In the genomic region with DNA sequence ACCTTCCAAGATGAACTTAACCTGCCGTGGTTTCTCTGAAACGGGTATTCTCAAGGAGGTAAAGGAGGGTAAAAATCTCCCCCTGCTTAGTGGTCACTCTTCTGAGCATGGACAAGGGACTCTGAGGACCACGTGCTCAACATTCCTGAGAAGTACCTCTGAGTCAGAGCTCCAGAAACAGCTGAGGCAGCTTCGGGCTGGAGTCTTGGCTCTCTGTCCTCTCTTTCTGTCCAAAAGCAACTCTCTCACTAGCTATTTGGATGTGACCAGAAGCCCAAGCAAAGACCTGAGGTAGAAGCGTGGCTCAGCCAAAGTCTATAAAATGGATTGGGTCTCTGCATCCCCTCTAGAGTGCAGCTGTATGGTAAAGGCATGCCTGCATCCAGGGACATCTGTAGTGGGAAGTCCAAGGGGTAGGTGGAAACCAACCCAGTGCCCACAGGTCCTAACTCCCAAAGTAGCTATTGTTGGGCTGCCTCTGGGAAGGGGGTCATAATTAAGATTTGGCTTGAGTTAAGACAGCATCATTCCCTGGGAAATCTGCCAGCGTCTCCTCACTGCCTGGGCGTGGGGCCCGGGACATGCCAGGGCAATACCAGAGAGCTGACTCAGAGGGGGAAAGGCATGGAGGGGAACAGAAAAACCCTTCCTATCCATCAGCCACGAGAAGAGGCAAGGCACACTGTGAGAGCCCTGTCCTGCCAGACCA, we compare ENCODE assay signal across 8 mouse cellular contexts. TPM values are rescaled to one million over a fixed set of nuclear protein-coding genes. Genes with fewer than 3 reads are reported as not detected.
DNase-seq lines count a peak whose midpoint lies in the region; TF ChIP-seq lines count a peak whose summit lies in the region.

No protein-coding gene starts in this region.

- H3K4me3 ChIP-seq in CH12.LX (replicated peaks in 1 of 3; ENCODE audit: low read depth in 2 of 3, low read length in 2 of 3, poor library complexity in 1 of 3), result no peak overlapping the region
- peak overlapping the region; percentile 20 for H3K4me3 ChIP-seq in gastrocnemius, adult 2 months
- H3K4me3 ChIP-seq in kidney, adult 2 months (ENCODE audit: insufficient read depth, low read depth, low read length), result no peak overlapping the region
- no peak overlapping the region for H3K4me3 ChIP-seq in small intestine, adult 2 months (ENCODE audit: low read depth, low read length)

- no peak for TF ChIP-seq RAD21 in CH12.LX (IDR thresholded peaks at IDR 0.05; ENCODE audit: low read depth, low read length)

- H3K27me3 ChIP-seq in CH12.LX (replicated peaks), result no peaks in the 10 kb centered on the region
- H3K27me3 ChIP-seq in kidney, adult 2 months (replicated peaks; ENCODE audit: control insufficient read depth, insufficient read depth, low read length), result no peaks in the 10 kb centered on the region
- H3K27me3 ChIP-seq in small intestine, adult 2 months (ENCODE audit: control insufficient read depth, insufficient read depth, low read length), result no peaks in the 10 kb centered on the region

- H3K27ac ChIP-seq in CH12.LX (ENCODE audit: insufficient read depth, low read depth), result no peak overlapping the region
- H3K27ac ChIP-seq in gastrocnemius, adult 2 months, result peak overlapping the region; percentile 92
- H3K27ac ChIP-seq in kidney, adult 2 months (ENCODE audit: insufficient read depth, low read depth, low read length), result peak overlapping the region; percentile 88
- H3K27ac ChIP-seq in small intestine, adult 2 months (ENCODE audit: insufficient read depth, low read depth, low read length), result peak overlapping the region; percentile 77

- H3K9me3 ChIP-seq in CH12.LX (replicated peaks; ENCODE audit: low read length), result no peaks in the 10 kb centered on the region

- intact Hi-C loops in gastrocnemius, adult 2 months (cut with DNase I), result loop anchor here (5.0 kb wide), 2 partner anchors 187 to 302 kb away; no protein-coding TSS in a partner anchor

- dilution Hi-C loops in CH12.LX (cut with MboI; ENCODE audit: extremely low pct_ligation_motif_present, extremely low pct_unique_long_range_greater_than_20kb, low sequenced_read_pairs), result no loop called here

- TF ChIP-seq POLR2A in CH12.LX (IDR thresholded peaks at IDR 0.05; ENCODE audit: low read depth, low read length), result no peak
- no peak for TF ChIP-seq POLR2A in kidney, adult 2 months (IDR thresholded peaks at IDR 0.05; ENCODE audit: low read depth, low read length)
- TF ChIP-seq POLR2A in small intestine, adult 2 months (IDR thresholded peaks at IDR 0.05; ENCODE audit: low read depth, low read length), result no peak

- peaks cover 8 to 46% of the 10 kb centered on the region in 2 experiments for H3K4me1 ChIP-seq in CH12.LX (ENCODE audit: control insufficient read depth in 1 of 2, insufficient read depth in 2 of 2)
- peaks cover 16% of the 10 kb centered on the region for H3K4me1 ChIP-seq in kidney, adult 2 months (ENCODE audit: control insufficient read depth, insufficient read depth, low read length)
- peaks cover 23% of the 10 kb centered on the region for H3K4me1 ChIP-seq in small intestine, adult 2 months (ENCODE audit: control insufficient read depth, insufficient read depth, insufficient read length, low read length)

- H3K4me2 ChIP-seq in CH12.LX (ENCODE audit: insufficient read depth, low read depth, poor library complexity, severe bottlenecking), result no peak overlapping the region

- no peak for DNase-seq in CH12.LX (ENCODE audit: extremely low read depth)
- DNase-seq in adrenal gland, adult 2 months, result peak; percentile 95
- DNase-seq in gastrocnemius, adult 2 months, result peak; percentile 92
- peak; percentile 91 for DNase-seq in kidney, adult 2 months
- peak; percentile 87 to 92 for DNase-seq in lung, adult 18-20 months
- no peak for DNase-seq in spleen, adult 18-20 months
- DNase-seq in embryo, embryonic 10 days (ENCODE audit: low spot score), result no peak

- 14% methylated on average over 9 of the region's 9 CpGs for WGBS in kidney, adult 2 months
- 24% methylated on average over 9 of the region's 9 CpGs for WGBS in small intestine, adult 2 months

- no peak for TF ChIP-seq CTCF in CH12.LX (conservative IDR thresholded peaks at IDR 0.05 in 1 of 2, IDR thresholded peaks at IDR 0.05 in 1 of 2; ENCODE audit: low read depth in 2 of 2, low read length in 2 of 2)
- TF ChIP-seq CTCF in gastrocnemius, adult 2 months (IDR thresholded peaks at IDR 0.05), result no peak
- no peak for TF ChIP-seq CTCF in kidney, adult 2 months (conservative IDR thresholded peaks at IDR 0.05; ENCODE audit: insufficient read depth, insufficient read length, low read depth, low read length)
- TF ChIP-seq CTCF in small intestine, adult 2 months (IDR thresholded peaks at IDR 0.05; ENCODE audit: extremely low read depth, insufficient read length, insufficient replicate concordance, low read depth, low read length), result no peak

- 0 out of 2 replicates have a peak, but pooled peaks have one; percentile 17 for TF ChIP-seq EP300 in CH12.LX (IDR thresholded peaks at IDR 0.05; ENCODE audit: low read length)

- in situ Hi-C loops in CH12.LX (cut with MboI; ENCODE audit: low pct_ligation_motif_present, low pct_unique_long_range_greater_than_20kb, low sequenced_read_pairs), result no loop called here

- no peak overlapping the region for H3K9ac ChIP-seq in CH12.LX (ENCODE audit: insufficient read depth, low read depth)

- H3K79me2 ChIP-seq in CH12.LX (replicated peaks; ENCODE audit: control insufficient read depth, extremely low read depth, insufficient read depth, poor library complexity, severe bottlenecking), result no peaks in the 10 kb centered on the region

- no peaks in the 10 kb centered on the region for H3K36me3 ChIP-seq in CH12.LX (replicated peaks in 1 of 2; ENCODE audit: control insufficient read depth in 1 of 2, insufficient read depth in 1 of 2, low read length in 1 of 2)
- no peaks in the 10 kb centered on the region for H3K36me3 ChIP-seq in kidney, adult 2 months (ENCODE audit: control insufficient read depth, insufficient read depth, low read length)
- no peaks in the 10 kb centered on the region for H3K36me3 ChIP-seq in small intestine, adult 2 months (ENCODE audit: control insufficient read depth, insufficient read depth, low read length)

TF ChIP-seq in CH12.LX, 34 proteins besides CTCF, POLR2A, EP300 and RAD21:
- no peak for TF ChIP-seq POLR2AphosphoS2 (IDR thresholded peaks at IDR 0.05; ENCODE audit: low read depth, low read length)
- TF ChIP-seq TCF12 (IDR thresholded peaks at IDR 0.05; ENCODE audit: low read depth, low read length), result no peak
- TF ChIP-seq JUN (IDR thresholded peaks at IDR 0.05; ENCODE audit: insufficient read depth, low read depth, low read length), result no peak
- no peak for TF ChIP-seq NELFE (IDR thresholded peaks at IDR 0.05; ENCODE audit: low read depth, low read length)
- TF ChIP-seq JUND (conservative IDR thresholded peaks at IDR 0.05; ENCODE audit: low read depth, low read length), result no peak
- TF ChIP-seq MAX (IDR thresholded peaks at IDR 0.05; ENCODE audit: low read length), result no peak
- TF ChIP-seq CHD2 (IDR thresholded peaks at IDR 0.05; ENCODE audit: low read length), result no peak
- no peak for TF ChIP-seq SIN3A (IDR thresholded peaks at IDR 0.05; ENCODE audit: low read length)
- no peak for TF ChIP-seq GABPA (IDR thresholded peaks at IDR 0.05; ENCODE audit: insufficient replicate concordance, low read depth, low read length)
- no peak for TF ChIP-seq TBP (conservative IDR thresholded peaks at IDR 0.05; ENCODE audit: low read depth, low read length)
- no peak for TF ChIP-seq E2F4 (IDR thresholded peaks at IDR 0.05; ENCODE audit: insufficient replicate concordance, low read depth, low read length)
- TF ChIP-seq MAFK (IDR thresholded peaks at IDR 0.05; ENCODE audit: insufficient replicate concordance, low read length), result no peak
- TF ChIP-seq ZNF384 (IDR thresholded peaks at IDR 0.05; ENCODE audit: low read depth, low read length), result no peak
- TF ChIP-seq ZC3H11A (IDR thresholded peaks at IDR 0.05; ENCODE audit: low read depth, low read length), result no peak
- no peak for TF ChIP-seq RCOR1 (conservative IDR thresholded peaks at IDR 0.05; ENCODE audit: low read depth, low read length)
- no peak for TF ChIP-seq IRF4 (IDR thresholded peaks at IDR 0.05; ENCODE audit: low read depth, low read length)
- no peak for TF ChIP-seq MYC (IDR thresholded peaks at IDR 0.05; ENCODE audit: low read depth, low read length)
TF ChIP-seq in CH12.LX: peak in this region for 0.

RNA-seq across cellular contexts. Expression of a gene that starts 11.2 kb away (rescaled TPM):
- total RNA-seq in CH12.LX (2012; rRNA removed) (18.5 and 19.8 TPM in 2 replicates), CH12.LX (2014; rRNA removed) (15.7 and 17.1 TPM in 2 replicates)
- polyA plus RNA-seq in CH12.LX (2012; ENCODE audit: insufficient read length, low read depth), result 33.1 and 34.7 TPM in 2 replicates
- 10 to 100 TPM; 51.4 to 67.7 TPM for total RNA-seq in adrenal gland, adult 2 months (2021)
- polyA plus RNA-seq in adrenal gland, adult 2 months (2012; rRNA removed), result 41.7 and 42.8 TPM in 2 replicates
- total RNA-seq in gastrocnemius, adult 2 months (2021), result 100 to 1,000 TPM; 162 to 163 TPM
- polyA plus RNA-seq in kidney, adult 2 months (2012; rRNA removed), result 15.4 and 16.0 TPM in 2 replicates
- polyA plus RNA-seq in small intestine, adult 2 months (2012; rRNA removed), result 8.1 and 12.0 TPM in 2 replicates

RNA-seq across cellular contexts. Expression of a gene that starts 31.3 kb away (rescaled TPM):
- total RNA-seq in CH12.LX (2012; rRNA removed), result 2.4 and 3.2 TPM in 2 replicates
- total RNA-seq in CH12.LX (2014; rRNA removed), result 1.4 and 1.8 TPM in 2 replicates
- polyA plus RNA-seq in CH12.LX (2012; ENCODE audit: insufficient read length, low read depth), result 2.8 TPM in 2 replicates
- total RNA-seq in adrenal gland, adult 2 months (2021), result 10 to 100 TPM; 31.2 to 64.4 TPM
- 1.8 and 1.9 TPM in 2 replicates for polyA plus RNA-seq in adrenal gland, adult 2 months (2012; rRNA removed)
- total RNA-seq in gastrocnemius, adult 2 months (2021), result 10 to 100 TPM; 17.2 to 28.5 TPM
- polyA plus RNA-seq in kidney, adult 2 months (2012; rRNA removed), result 261 and 276 TPM in 2 replicates
- 3.1 and 3.8 TPM in 2 replicates for polyA plus RNA-seq in small intestine, adult 2 months (2012; rRNA removed)

Comparison
In these comparisons a context has a peak if more than half of its experiments do, and no peak if none do; other contexts are left out.
1. DNase-seq: peak in adrenal gland, adult 2 months (single experiment), gastrocnemius, adult 2 months (single experiment), kidney, adult 2 months (single experiment) and lung, adult 18-20 months (2 of 2); none in CH12.LX (single experiment), spleen, adult 18-20 months (0 of 2) and embryo, embryonic 10 days (single experiment).
2. RNA of a gene that starts 31.3 kb away (polyA plus RNA-seq): 261 to 276 TPM in kidney, adult 2 months; 3.1 to 3.8 TPM in small intestine, adult 2 months, 2.8 TPM in CH12.LX and 1.8 to 1.9 TPM in adrenal gland, adult 2 months; every median in the first group is over 10 times any median in the second.